In genomic region chr1:50927679-50928187, GRCm38 (mm10) we compare ENCODE assay signal across 8 mouse cellular contexts. TPM values are rescaled to one million over a fixed set of nuclear protein-coding genes. Genes with fewer than 3 reads are reported as not detected.
DNase-seq lines count a peak whose midpoint lies in the region; ATAC-seq and TF ChIP-seq lines count a peak whose summit lies in the region.

No protein-coding gene starts in this region.

- DNase-seq in layer of hippocampus, adult 18-20 months (ENCODE audit: low spot score in 2 of 2): peak; percentile 24 to 57
- DNase-seq in layer of hippocampus, adult 11-12 months (ENCODE audit: low spot score): no peak
- DNase-seq in Patski (ENCODE audit: low read depth, low spot score): no peak
- DNase-seq in hindbrain, postnatal 0 days (ENCODE audit: low spot score): peak; percentile 49
- DNase-seq in liver, embryonic 11.5 days (ENCODE audit: low spot score): no peak
- DNase-seq in right cerebral cortex, postnatal 10 days (ENCODE audit: low spot score in 2 of 2): peak; percentile 60 to 67
- DNase-seq in cerebellum, adult 11 months: no peak

- H3K4me1 ChIP-seq in forebrain, embryonic 12.5 days: peaks cover 13% of the 10 kb centered on the region
- no peaks in the 10 kb centered on the region for H3K4me1 ChIP-seq in hindbrain, postnatal 0 days (ENCODE audit: insufficient read depth, low read length)
- H3K4me1 ChIP-seq in liver, embryonic 11.5 days (replicated peaks; ENCODE audit: control insufficient read depth, insufficient read depth, low read length): no peaks in the 10 kb centered on the region

- peak; percentile 51 for ATAC-seq in Patski
- peak; percentile 74 for ATAC-seq in forebrain, embryonic 12.5 days (ENCODE audit: low FRiP score)
- no peak; the same call in 1 of the 2 replicates for ATAC-seq in hindbrain, postnatal 0 days
- ATAC-seq in liver, embryonic 11.5 days (replicated peaks; ENCODE audit: low FRiP score): peak; percentile 44

- H3K9ac ChIP-seq in forebrain, embryonic 12.5 days: peak overlapping the region; percentile 72
- H3K9ac ChIP-seq in hindbrain, postnatal 0 days (replicated peaks; ENCODE audit: low read length): peak overlapping the region; percentile 63
- H3K9ac ChIP-seq in liver, embryonic 11.5 days (ENCODE audit: low read depth, low read length): no peak overlapping the region

- under 1% methylated on average over 35 of the region's 35 CpGs for WGBS in forebrain, embryonic 12.5 days
- under 1% methylated on average over 35 of the region's 35 CpGs for WGBS in hindbrain, postnatal 0 days
- 2% methylated on average over 35 of the region's 35 CpGs for WGBS in liver, embryonic 11.5 days

- 0 out of 2 replicates have a peak overlapping the region, but pooled peaks have one; percentile 50 for H3K27ac ChIP-seq in forebrain, embryonic 12.5 days
- peak overlapping the region; percentile 91 for H3K27ac ChIP-seq in hindbrain, postnatal 0 days
- H3K27ac ChIP-seq in liver, embryonic 11.5 days (ENCODE audit: low read depth, low read length): no peak overlapping the region

- in situ Hi-C loops in Patski (cut with MboI; ENCODE audit: low pct_unique_long_range_greater_than_20kb): no loop called here

- peak overlapping the region; percentile 65 for H3K4me3 ChIP-seq in forebrain, embryonic 12.5 days (replicated peaks)
- peak overlapping the region; percentile 81 for H3K4me3 ChIP-seq in hindbrain, postnatal 0 days (ENCODE audit: low read length)
- H3K4me3 ChIP-seq in liver, embryonic 11.5 days (ENCODE audit: low read depth, low read length): peak overlapping the region; percentile 55

- H3K4me2 ChIP-seq in forebrain, embryonic 12.5 days: peak overlapping the region; percentile 84
- H3K4me2 ChIP-seq in hindbrain, postnatal 0 days (ENCODE audit: low read depth, low read length): peak overlapping the region; percentile 86
- peak overlapping the region; percentile 90 for H3K4me2 ChIP-seq in liver, embryonic 11.5 days

- CTCF ChIA-PET in Patski (lab: Charles Lee): interaction anchor here (0.7 kb wide), 1 partner anchor 666 kb away, joined by 3 read pairs; no protein-coding TSS in a partner anchor

- H3K27me3 ChIP-seq in Patski: peaks cover 84% of the 10 kb centered on the region
- peaks cover 15% of the 10 kb centered on the region for H3K27me3 ChIP-seq in forebrain, embryonic 12.5 days
- no peaks in the 10 kb centered on the region for H3K27me3 ChIP-seq in hindbrain, postnatal 0 days (ENCODE audit: insufficient read depth, low read length)
- peaks cover 40% of the 10 kb centered on the region for H3K27me3 ChIP-seq in liver, embryonic 11.5 days (replicated peaks; ENCODE audit: control insufficient read depth, insufficient read depth, low read length)

- no peaks in the 10 kb centered on the region for H3K36me3 ChIP-seq in forebrain, embryonic 12.5 days (replicated peaks)
- no peaks in the 10 kb centered on the region for H3K36me3 ChIP-seq in hindbrain, postnatal 0 days (ENCODE audit: insufficient read depth, low read length)
- H3K36me3 ChIP-seq in liver, embryonic 11.5 days (ENCODE audit: control insufficient read depth, insufficient read depth, low read length): no peaks in the 10 kb centered on the region

- POLR2A ChIA-PET in Patski (lab: Charles Lee): no interaction called here

- TF ChIP-seq CTCF in Patski (IDR thresholded peaks at IDR 0.05): no peak
- TF ChIP-seq CTCF in hindbrain, postnatal 0 days (IDR thresholded peaks at IDR 0.05; ENCODE audit: low read depth): no peak

- no peaks in the 10 kb centered on the region for H3K9me3 ChIP-seq in forebrain, embryonic 12.5 days
- no peaks in the 10 kb centered on the region for H3K9me3 ChIP-seq in hindbrain, postnatal 0 days (ENCODE audit: low read length)
- no peaks in the 10 kb centered on the region for H3K9me3 ChIP-seq in liver, embryonic 11.5 days (ENCODE audit: control insufficient read depth, low read length)

RNA-seq across cellular contexts. Expression of gene Tmeff2, which starts 27.3 kb away (rescaled TPM):
- 10 to 100 TPM; 53.1 to 57.3 TPM for total RNA-seq in layer of hippocampus, adult 18-20 months (2021)
- polyA plus RNA-seq in Patski (2021): 0.12 TPM
- polyA plus RNA-seq in forebrain, embryonic 12.5 days (2016; fragmentation: Nextera tagmentation; extraction: Ambion mirVana): 11.2 and 11.9 TPM in 2 replicates
- total RNA-seq in hindbrain, postnatal 0 days (2014; rRNA removed): 34.6 and 37.8 TPM in 2 replicates
- 62.1 and 63.6 TPM in 2 replicates for polyA plus RNA-seq in hindbrain, postnatal 0 days (2015; fragmentation: Nextera tagmentation; extraction: Ambion mirVana)
- polyA plus RNA-seq in liver, embryonic 11.5 days (2014; fragmentation: Nextera tagmentation; extraction: Ambion mirVana): 1.1 and 1.5 TPM in 2 replicates

Comparison
In these comparisons a context has a peak if more than half of its experiments do, and no peak if none do; other contexts are left out.
1. DNase-seq: peak in layer of hippocampus, adult 18-20 months (2 of 2), hindbrain, postnatal 0 days (single experiment) and right cerebral cortex, postnatal 10 days (2 of 2); none in layer of hippocampus, adult 11-12 months (single experiment), Patski (single experiment), liver, embryonic 11.5 days (single experiment) and cerebellum, adult 11 months (single experiment).
2. Peak in every context shown above with its lines, with median percentiles within 50 percentile points of each other: H3K4me2 ChIP-seq and H3K4me3 ChIP-seq.